Mouse (Mus musculus) kidney, adult 2 months (tissue): ENCODE data around the gene Iqcf1.

Experiments used
- CTCF ChIP-seq: fragments of 200-500 bp; conservative IDR thresholded peaks from 2 replicates; pipeline ENCODE4 v1.5.1; 2011; ENCODE audit warnings: low read depth, mild to moderate bottlenecking, control low read depth, low read length, moderate library complexity, mixed read lengths; ENCODE audit not compliant: insufficient read depth, insufficient read length
- POLR2A ChIP-seq: fragments of 200-500 bp; IDR thresholded peaks from one replicate; pipeline ENCODE4 v1.6.1; 2011; ENCODE audit warnings: low read depth, low read length, control low read depth

GRCm38 (mm10) chr9:106465571-106466200, 34.1 kb upstream of the Iqcf1 start, which contains the start of gene Gpr62:
- TF ChIP-seq POLR2A (no peak), CTCF (no peak)
